Mouse (Mus musculus) embryonic facial prominence, embryonic 13.5 days (tissue): ENCODE data around the gene Lca5. TPM values are rescaled to one million over a fixed set of nuclear protein-coding genes. Genes with fewer than 3 reads are reported as not detected.

ENCODE experiments used
- ATAC-seq: fragments of 200-750 bp; cut with Nextera tagmentation; 2 replicates; pipeline ENCODE4 v1.8.0; 2017; ENCODE audit warnings: low read depth; ENCODE audit not compliant: insufficient number of reproducible peaks, insufficient read depth, low FRiP score, low TSS enrichment
- H3K27ac ChIP-seq: fragments of 300-500 bp; sonication (generic); 2 replicates; pipeline ENCODE4 v1.5.1; 2015; ENCODE audit warnings: moderate library complexity, mild to moderate bottlenecking, inconsistent platforms
- H3K27me3 ChIP-seq: fragments of 300-500 bp; sonication (generic); 2 replicates; pipeline ENCODE4 v1.6.1; 2015; ENCODE audit warnings: mild to moderate bottlenecking, inconsistent platforms
- H3K36me3 ChIP-seq: fragments of 300-500 bp; sonication (generic); 2 replicates; pipeline ENCODE4 v1.6.1; 2015; ENCODE audit warnings: mild to moderate bottlenecking, inconsistent platforms
- H3K4me1 ChIP-seq: fragments of 300-500 bp; sonication (generic); 2 replicates; pipeline ENCODE4 v1.6.1; 2015; ENCODE audit warnings: inconsistent platforms
- H3K4me2 ChIP-seq: fragments of 300-500 bp; sonication (generic); 2 replicates; pipeline ENCODE4 v1.6.1; 2015; ENCODE audit warnings: moderate library complexity, mild to moderate bottlenecking, inconsistent platforms
- H3K4me3 ChIP-seq: fragments of 300-500 bp; sonication (generic); 2 replicates; pipeline ENCODE4 v1.5.1; 2015; ENCODE audit warnings: mild to moderate bottlenecking, inconsistent platforms
- H3K9ac ChIP-seq: fragments of 300-500 bp; sonication (generic); 2 replicates; pipeline ENCODE4 v1.6.1; 2015; ENCODE audit warnings: mild to moderate bottlenecking, inconsistent platforms
- H3K9me3 ChIP-seq: fragments of 300-500 bp; sonication (generic); 2 replicates; pipeline ENCODE4 v1.6.1; 2016; ENCODE audit warnings: inconsistent platforms
- WGBS: fragments of 180-500 bp; shearing (Covaris S2); methylation state at CpG from one replicate; pipeline ENCODE4 v1.1.7; 2015; ENCODE audit warnings: mixed read lengths; 5-methylcytosine and 5-hydroxymethylcytosine counted together
- polyA plus RNA-seq: library from polyadenylated mRNA; unstranded; fragments of >200 nt; fragmentation: Nextera tagmentation; extraction: Ambion mirVana; gene quantifications from 2 replicates; pipeline ENCODE4 v1.2.1, GENCODE M21; 2015

Gene Lca5
- 19.4 and 23.1 TPM in 2 replicates for polyA plus RNA-seq

GRCm38 (mm10) chr9:83440392-83441357 lies at the start of gene Lca5:
Lca5 (minus strand) TSS chr9:83441127.
- Histone ChIP-seq H3K4me3 (peak within 1 kb of the TSS; percentile 61), H3K4me2 (peak within 1 kb of the TSS; percentile 67), H3K9ac (peak within 1 kb of the TSS; percentile 75), H3K4me1 (peaks cover 15% of the 10 kb centered on the region), H3K9me3 (no peaks in the 10 kb centered on the region), H3K27me3 (no peaks in the 10 kb centered on the region), H3K27ac (peak within 1 kb of the TSS; percentile 96), H3K36me3 (no peaks in the 10 kb centered on the region)
- peak; percentile 97 for ATAC-seq
- WGBS = 2% methylated on average over 54 of the region's 57 CpGs

GRCm38 (mm10) chr9:83488491-83489210 lies 47.7 kb upstream of the Lca5 start:
- Histone ChIP-seq H3K4me1 (peaks cover 5% of the 10 kb centered on the region; the same call in 1 of the 2 replicates), H3K4me2 (no peak overlapping the region), H3K27me3 (no peaks in the 10 kb centered on the region), H3K27ac (no peak overlapping the region), H3K36me3 (no peaks in the 10 kb centered on the region), H3K4me3 (no peak overlapping the region), H3K9me3 (no peaks in the 10 kb centered on the region), H3K9ac (no peak overlapping the region)
- no peak for ATAC-seq
- 44% methylated on average over 15 of the region's 15 CpGs for WGBS

- 52% methylated on average over 9 of the region's 9 CpGs for WGBS
- H3K4me1 ChIP-seq = peaks cover 5% of the 10 kb centered on the region; the same call in 1 of the 2 replicates
- H3K9ac ChIP-seq = no peak overlapping the region
- H3K4me2 ChIP-seq = no peak overlapping the region
- no peaks in the 10 kb centered on the region for H3K9me3 ChIP-seq
- no peaks in the 10 kb centered on the region for H3K27me3 ChIP-seq
- H3K4me3 ChIP-seq = no peak overlapping the region
- no peak for ATAC-seq
- H3K27ac ChIP-seq = no peak overlapping the region
- H3K36me3 ChIP-seq = no peaks in the 10 kb centered on the region
Observed at GRCm38 (mm10) chr9:83487771-83488470, 47.0 kb upstream of the Lca5 start.

GRCm38 (mm10) chr9:83485966-83486365 lies 45.0 kb upstream of the Lca5 start:
- Histone ChIP-seq H3K27ac (no peak overlapping the region), H3K36me3 (no peaks in the 10 kb centered on the region), H3K9me3 (no peaks in the 10 kb centered on the region), H3K4me3 (no peak overlapping the region), H3K4me1 (peaks cover 13% of the 10 kb centered on the region), H3K27me3 (no peaks in the 10 kb centered on the region), H3K9ac (no peak overlapping the region), H3K4me2 (no peak overlapping the region)
- WGBS = 99% methylated on average over 3 of the region's 3 CpGs
- ATAC-seq = no peak

- ATAC-seq = no peak
- H3K27me3 ChIP-seq = no peaks in the 10 kb centered on the region
- no peak overlapping the region for H3K9ac ChIP-seq
- no peaks in the 10 kb centered on the region for H3K9me3 ChIP-seq
- H3K4me3 ChIP-seq = no peak overlapping the region
- no peak overlapping the region for H3K4me2 ChIP-seq
- WGBS = 82% methylated on average over 1 of the region's 1 CpGs
- H3K27ac ChIP-seq = no peak overlapping the region
- H3K4me1 ChIP-seq = peaks cover 13% of the 10 kb centered on the region
- H3K36me3 ChIP-seq = no peaks in the 10 kb centered on the region
Observed at GRCm38 (mm10) chr9:83485357-83485756, 44.4 kb upstream of the Lca5 start.

GRCm38 (mm10) chr9:83483419-83483818 lies 42.5 kb upstream of the Lca5 start:
- WGBS = 88% methylated on average over 4 of the region's 4 CpGs
- Histone ChIP-seq H3K9ac (no peak overlapping the region), H3K4me3 (no peak overlapping the region), H3K36me3 (no peaks in the 10 kb centered on the region), H3K27me3 (no peaks in the 10 kb centered on the region), H3K4me1 (peaks cover 9% of the 10 kb centered on the region), H3K9me3 (no peaks in the 10 kb centered on the region), H3K4me2 (no peak overlapping the region), H3K27ac (no peak overlapping the region)
- ATAC-seq = no peak

- no peaks in the 10 kb centered on the region for H3K27me3 ChIP-seq
- no peak for ATAC-seq
- H3K9ac ChIP-seq = no peak overlapping the region
- H3K9me3 ChIP-seq = no peaks in the 10 kb centered on the region
- peak overlapping the region; percentile 29; the same call in 1 of the 2 replicates for H3K27ac ChIP-seq
- H3K36me3 ChIP-seq = no peaks in the 10 kb centered on the region
- WGBS = 83% methylated on average over 4 of the region's 4 CpGs
- no peak overlapping the region for H3K4me3 ChIP-seq
- H3K4me2 ChIP-seq = no peak overlapping the region
- H3K4me1 ChIP-seq = peaks cover 8% of the 10 kb centered on the region
Observed at GRCm38 (mm10) chr9:83482176-83482949, 41.4 kb upstream of the Lca5 start.

GRCm38 (mm10) chr9:83469871-83470270 lies 28.9 kb upstream of the Lca5 start:
- ATAC-seq = no peak
- Histone ChIP-seq H3K9ac (no peak overlapping the region), H3K27me3 (no peaks in the 10 kb centered on the region), H3K36me3 (no peaks in the 10 kb centered on the region), H3K27ac (no peak overlapping the region), H3K4me3 (no peak overlapping the region), H3K4me1 (no peaks in the 10 kb centered on the region), H3K9me3 (no peaks in the 10 kb centered on the region), H3K4me2 (no peak overlapping the region)
- 68% methylated on average over 2 of the region's 2 CpGs for WGBS

- Histone ChIP-seq H3K9me3 (no peaks in the 10 kb centered on the region), H3K27me3 (no peaks in the 10 kb centered on the region), H3K4me3 (peak overlapping the region; percentile 47), H3K4me2 (peak overlapping the region; percentile 69), H3K9ac (peak overlapping the region; percentile 77), H3K4me1 (peaks cover 7% of the 10 kb centered on the region), H3K27ac (no peak overlapping the region), H3K36me3 (no peaks in the 10 kb centered on the region)
- 2% methylated on average over 22 of the region's 22 CpGs for WGBS
- peak; percentile 64; the same call in 1 of the 2 replicates for ATAC-seq
Observed at GRCm38 (mm10) chr9:83447771-83448170, 6.8 kb upstream of the Lca5 start.

- WGBS = 66% methylated on average over 9 of the region's 9 CpGs
- peak overlapping the region; percentile 47 for H3K4me3 ChIP-seq
- H3K4me1 ChIP-seq = peaks cover 7% of the 10 kb centered on the region
- H3K4me2 ChIP-seq = peak overlapping the region; percentile 69
- no peaks in the 10 kb centered on the region for H3K9me3 ChIP-seq
- peak overlapping the region; percentile 77; the same call in 1 of the 2 replicates for H3K9ac ChIP-seq
- no peak for ATAC-seq
- no peaks in the 10 kb centered on the region for H3K36me3 ChIP-seq
- no peak overlapping the region for H3K27ac ChIP-seq
- H3K27me3 ChIP-seq = no peaks in the 10 kb centered on the region
Observed at GRCm38 (mm10) chr9:83447176-83447575, 6.2 kb upstream of the Lca5 start.
